Mouse (Mus musculus): ENCODE results near the gene Uqcrfs1.

The Uqcrfs1 gene

DNA sequence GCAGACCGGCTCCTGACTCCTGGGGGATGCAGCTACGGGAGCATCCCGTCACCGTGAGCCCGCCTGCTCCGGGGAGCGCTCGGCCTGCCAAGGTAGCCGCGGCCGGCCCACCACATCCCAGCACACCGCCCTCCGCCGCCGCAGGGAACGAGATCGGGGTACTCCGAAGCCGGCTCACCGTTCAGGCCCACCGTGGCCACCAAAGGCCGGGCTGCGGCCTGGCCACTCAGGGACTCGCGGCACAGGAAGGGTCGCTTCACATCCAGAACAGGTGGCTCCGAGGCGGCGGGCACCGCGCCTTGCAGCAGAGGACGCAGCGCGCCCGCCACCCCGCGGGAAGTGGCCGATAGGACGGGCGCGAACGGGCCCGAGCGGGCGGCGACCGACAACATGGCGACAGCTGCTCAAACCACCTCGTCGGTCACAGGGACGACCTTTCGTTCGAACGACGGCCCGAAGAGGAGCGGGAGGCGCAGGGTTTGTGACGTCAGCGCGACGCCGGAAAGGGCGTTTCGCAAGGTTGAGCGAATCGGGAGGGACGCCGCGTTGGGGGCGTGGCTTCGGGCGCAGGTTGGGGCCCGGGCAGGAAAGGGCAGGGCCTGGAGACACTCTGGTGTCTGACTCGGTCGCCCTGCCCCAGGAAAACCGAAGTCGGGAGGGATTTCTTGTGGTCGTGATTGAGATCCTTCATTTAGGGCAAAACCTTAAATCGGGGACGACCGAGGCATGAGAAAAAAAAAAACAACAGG is at the start of gene Uqcrfs1:
Gene Uqcrfs1 (minus strand): TSS at position 507 of the 749 bp plus-strand sequence.
- H3K4me1 ChIP-seq (replicated peaks; ENCODE audit: low read depth, low read length): peaks cover 29% of the 10 kb centered on the region
- peaks cover 14% of the 10 kb centered on the region for H3K36me3 ChIP-seq (ENCODE audit: insufficient read depth, low read length)
- H3K9me3 ChIP-seq (ENCODE audit: low read length): no peaks in the 10 kb centered on the region
- TF ChIP-seq NANOG (IDR thresholded peaks at IDR 0.05; ENCODE audit: borderline replicate concordance, low read length) (no peak), CTCF (conservative IDR thresholded peaks at IDR 0.05; ENCODE audit: low read length) (no peak), POU5F1 (IDR thresholded peaks at IDR 0.05; ENCODE audit: borderline replicate concordance, low read length) (no peak)
- H3K27me3 ChIP-seq (ENCODE audit: insufficient read depth, low read length): no peaks in the 10 kb centered on the region
- H3K4me3 ChIP-seq (replicated peaks; ENCODE audit: low read length): peak within 1 kb of the TSS; percentile 98

DNA sequence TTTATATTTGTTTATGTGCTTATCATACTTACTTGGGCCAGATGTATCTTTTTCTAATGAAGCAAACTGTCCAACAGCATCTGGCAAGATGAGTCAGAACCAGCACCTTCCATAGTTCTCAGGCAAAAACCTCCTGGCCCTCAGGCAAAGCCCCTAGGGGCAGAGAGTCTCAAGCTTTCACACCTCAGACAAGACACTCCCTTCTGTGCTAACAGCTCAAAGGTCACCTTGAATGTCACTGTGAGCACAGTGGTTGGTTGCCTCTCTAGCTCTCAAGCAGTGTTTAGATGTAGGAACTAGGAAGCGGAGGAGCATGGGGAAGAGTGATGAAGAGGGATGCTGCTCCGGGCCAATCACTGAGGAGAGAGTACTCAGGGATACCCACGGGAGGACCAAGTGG is 40.6 kb upstream of the Uqcrfs1 start:
- H3K4me3 ChIP-seq (replicated peaks; ENCODE audit: low read length): no peak overlapping the region
- H3K4me1 ChIP-seq (replicated peaks; ENCODE audit: low read depth, low read length): peaks cover 5% of the 10 kb centered on the region; the same call in 1 of the 2 replicates
- H3K27me3 ChIP-seq (ENCODE audit: insufficient read depth, low read length): peaks cover 2% of the 10 kb centered on the region; the same call in 1 of the 2 replicates
- no peaks in the 10 kb centered on the region for H3K9me3 ChIP-seq (ENCODE audit: low read length)
- no peak for TF ChIP-seq NANOG (IDR thresholded peaks at IDR 0.05; ENCODE audit: borderline replicate concordance, low read length)
- TF ChIP-seq CTCF (conservative IDR thresholded peaks at IDR 0.05; ENCODE audit: low read length): no peak
- TF ChIP-seq POU5F1 (IDR thresholded peaks at IDR 0.05; ENCODE audit: borderline replicate concordance, low read length): no peak
- H3K36me3 ChIP-seq (ENCODE audit: insufficient read depth, low read length): no peaks in the 10 kb centered on the region

DNA sequence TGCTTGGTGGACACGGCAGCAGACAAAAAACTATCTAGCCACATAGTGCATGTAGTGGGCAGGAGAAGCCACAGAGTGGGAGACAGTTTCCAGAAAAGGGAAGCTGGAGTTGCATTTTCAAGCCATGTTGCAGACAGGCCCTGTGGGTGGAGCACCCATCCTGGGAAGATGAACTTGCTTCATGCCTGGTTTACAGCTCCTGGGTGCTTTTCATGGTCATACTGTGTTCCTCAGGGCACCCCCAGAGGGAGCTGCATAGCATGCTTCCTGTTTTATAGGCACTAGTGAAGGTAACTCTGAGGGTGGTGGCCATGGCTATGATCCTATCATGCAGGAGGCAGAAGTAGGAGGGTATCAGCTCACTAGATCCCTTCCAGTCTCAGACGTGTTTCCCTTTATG is 37.4 kb upstream of the Uqcrfs1 start:
- TF ChIP-seq CTCF (conservative IDR thresholded peaks at IDR 0.05; ENCODE audit: low read length) (no peak), NANOG (IDR thresholded peaks at IDR 0.05; ENCODE audit: borderline replicate concordance, low read length) (no peak), POU5F1 (IDR thresholded peaks at IDR 0.05; ENCODE audit: borderline replicate concordance, low read length) (no peak)
- H3K27me3 ChIP-seq (ENCODE audit: insufficient read depth, low read length): peaks cover 2% of the 10 kb centered on the region; the same call in 1 of the 2 replicates
- peaks cover 5% of the 10 kb centered on the region; the same call in 1 of the 2 replicates for H3K4me1 ChIP-seq (replicated peaks; ENCODE audit: low read depth, low read length)
- no peak overlapping the region for H3K4me3 ChIP-seq (replicated peaks; ENCODE audit: low read length)
- H3K36me3 ChIP-seq (ENCODE audit: insufficient read depth, low read length): no peaks in the 10 kb centered on the region
- H3K9me3 ChIP-seq (ENCODE audit: low read length): no peaks in the 10 kb centered on the region

DNA sequence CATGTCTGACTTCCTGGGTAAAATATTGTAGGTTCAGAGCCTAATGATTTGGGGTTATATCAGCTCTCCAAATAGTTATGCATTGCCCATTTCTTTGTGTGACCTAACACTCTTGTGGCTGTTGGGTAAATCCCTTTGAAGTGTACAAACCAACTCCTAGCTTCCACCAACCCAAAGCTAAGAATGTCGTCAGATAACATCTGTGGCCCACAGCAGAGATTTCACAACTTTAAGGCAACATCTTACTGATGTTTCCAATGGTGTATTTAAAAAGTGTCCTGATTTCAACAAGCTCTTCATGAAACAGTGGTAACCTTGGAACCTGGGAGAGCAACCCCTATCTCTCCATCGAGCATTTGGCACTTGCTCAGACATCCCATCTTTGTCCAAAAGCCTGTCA is 33.6 kb upstream of the Uqcrfs1 start:
- no peaks in the 10 kb centered on the region for H3K4me1 ChIP-seq (replicated peaks; ENCODE audit: low read depth, low read length)
- no peaks in the 10 kb centered on the region for H3K9me3 ChIP-seq (ENCODE audit: low read length)
- H3K4me3 ChIP-seq (replicated peaks; ENCODE audit: low read length): no peak overlapping the region
- no peaks in the 10 kb centered on the region for H3K36me3 ChIP-seq (ENCODE audit: insufficient read depth, low read length)
- H3K27me3 ChIP-seq (ENCODE audit: insufficient read depth, low read length): peaks cover 2% of the 10 kb centered on the region; the same call in 1 of the 2 replicates
- TF ChIP-seq POU5F1 (IDR thresholded peaks at IDR 0.05; ENCODE audit: borderline replicate concordance, low read length): no peak
- no peak for TF ChIP-seq CTCF (conservative IDR thresholded peaks at IDR 0.05; ENCODE audit: low read length)

DNA sequence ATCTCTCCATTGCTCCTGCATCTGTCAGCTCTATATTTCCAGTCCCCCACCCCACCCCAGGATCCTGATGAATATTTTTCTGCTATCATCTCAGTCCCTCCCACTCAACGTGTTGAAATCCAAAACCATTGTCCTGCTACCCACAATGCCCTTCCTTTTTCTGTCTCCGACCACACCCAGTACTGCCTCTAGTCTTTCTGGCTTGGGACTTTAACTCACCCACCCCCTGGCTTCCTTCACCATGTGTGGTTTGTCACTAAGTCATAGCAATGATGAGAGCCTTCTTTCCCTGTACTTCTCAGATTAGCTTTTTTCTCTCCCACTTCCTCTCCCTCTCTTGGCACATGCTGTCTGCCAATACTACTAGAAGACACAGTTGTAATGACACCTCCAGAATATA is 31.7 kb upstream of the Uqcrfs1 start:
- Histone ChIP-seq H3K36me3 (ENCODE audit: insufficient read depth, low read length) (no peaks in the 10 kb centered on the region), H3K4me3 (replicated peaks; ENCODE audit: low read length) (no peak overlapping the region), H3K4me1 (replicated peaks; ENCODE audit: low read depth, low read length) (no peaks in the 10 kb centered on the region), H3K9me3 (ENCODE audit: low read length) (no peaks in the 10 kb centered on the region), H3K27me3 (ENCODE audit: insufficient read depth, low read length) (no peaks in the 10 kb centered on the region)
- no peak for TF ChIP-seq POU5F1 (IDR thresholded peaks at IDR 0.05; ENCODE audit: borderline replicate concordance, low read length)
- no peak for TF ChIP-seq NANOG (IDR thresholded peaks at IDR 0.05; ENCODE audit: borderline replicate concordance, low read length)
- no peak for TF ChIP-seq CTCF (conservative IDR thresholded peaks at IDR 0.05; ENCODE audit: low read length)

DNA sequence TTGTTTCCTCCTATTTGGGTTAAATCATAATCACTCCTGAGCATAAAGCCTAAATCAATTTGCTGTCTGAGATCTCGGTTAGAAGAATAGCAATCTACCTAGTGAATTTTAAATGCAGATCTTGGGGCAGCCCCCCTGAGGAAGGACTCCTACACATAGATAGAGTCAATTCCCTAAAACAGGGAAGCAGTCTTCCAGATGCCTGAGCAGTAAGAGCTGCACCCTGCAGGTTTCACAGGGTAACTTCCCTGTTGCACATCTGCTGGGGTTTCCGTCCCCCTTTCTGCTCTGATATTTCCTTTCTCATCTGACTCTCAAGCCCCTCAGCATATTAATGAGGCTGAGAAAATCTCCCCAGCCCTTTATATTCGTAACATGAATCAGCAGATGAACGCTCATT is 27.8 kb upstream of the Uqcrfs1 start:
- Histone ChIP-seq H3K36me3 (ENCODE audit: insufficient read depth, low read length) (no peaks in the 10 kb centered on the region), H3K9me3 (ENCODE audit: low read length) (no peaks in the 10 kb centered on the region), H3K27me3 (ENCODE audit: insufficient read depth, low read length) (no peaks in the 10 kb centered on the region), H3K4me3 (replicated peaks; ENCODE audit: low read length) (no peak overlapping the region), H3K4me1 (replicated peaks; ENCODE audit: low read depth, low read length) (no peaks in the 10 kb centered on the region)
- no peak for TF ChIP-seq POU5F1 (IDR thresholded peaks at IDR 0.05; ENCODE audit: borderline replicate concordance, low read length)
- no peak for TF ChIP-seq NANOG (IDR thresholded peaks at IDR 0.05; ENCODE audit: borderline replicate concordance, low read length)
- TF ChIP-seq CTCF (conservative IDR thresholded peaks at IDR 0.05; ENCODE audit: low read length): no peak

DNA sequence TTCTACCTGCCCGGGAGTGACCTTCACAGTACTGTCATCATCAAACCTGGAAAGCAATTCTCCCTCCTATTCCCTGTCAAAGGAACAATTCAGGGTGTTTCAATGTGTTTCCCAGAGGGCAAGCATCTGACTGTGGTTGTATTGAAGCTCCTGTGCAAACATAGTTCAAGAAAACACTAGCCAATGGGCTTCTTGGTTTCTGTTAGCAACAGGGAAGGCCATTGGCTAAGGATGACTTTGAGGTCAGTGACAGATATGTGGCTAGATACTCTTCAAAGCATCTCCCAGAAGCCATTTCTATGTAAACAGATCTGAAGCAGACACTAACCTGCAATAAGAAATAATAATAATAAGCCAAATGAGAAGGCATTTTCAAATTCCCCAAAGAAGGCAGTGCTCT is 25.0 kb upstream of the Uqcrfs1 start:
- H3K4me3 ChIP-seq (replicated peaks; ENCODE audit: low read length): no peak overlapping the region
- TF ChIP-seq CTCF (conservative IDR thresholded peaks at IDR 0.05; ENCODE audit: low read length) (no peak), POU5F1 (IDR thresholded peaks at IDR 0.05; ENCODE audit: borderline replicate concordance, low read length) (no peak), NANOG (IDR thresholded peaks at IDR 0.05; ENCODE audit: borderline replicate concordance, low read length) (no peak)
- H3K27me3 ChIP-seq (ENCODE audit: insufficient read depth, low read length): 0 out of 2 replicates have a peak, but pooled peaks cover 5% of the 10 kb centered on the region
- no peaks in the 10 kb centered on the region for H3K36me3 ChIP-seq (ENCODE audit: insufficient read depth, low read length)
- no peaks in the 10 kb centered on the region for H3K9me3 ChIP-seq (ENCODE audit: low read length)
- H3K4me1 ChIP-seq (replicated peaks; ENCODE audit: low read depth, low read length): no peaks in the 10 kb centered on the region

DNA sequence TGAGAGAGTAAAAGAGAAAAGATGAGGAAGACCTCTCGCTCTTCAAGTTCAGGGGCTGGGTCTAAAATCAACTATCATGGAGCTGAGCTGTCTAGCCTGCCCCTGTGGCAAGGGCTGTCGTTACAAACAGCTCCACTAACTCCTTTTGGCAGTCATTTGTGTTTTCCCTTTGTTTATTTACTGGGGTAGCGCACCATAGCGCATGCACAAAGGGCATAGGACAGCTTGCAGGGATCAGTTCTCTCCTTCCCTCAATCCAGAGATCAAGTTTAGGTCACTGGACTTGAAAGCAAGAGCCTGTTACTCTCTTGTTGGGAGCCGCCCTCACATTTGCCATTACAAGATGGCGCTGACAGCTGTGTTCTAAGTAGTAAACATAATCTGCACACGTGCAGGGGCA is 22.4 kb upstream of the Uqcrfs1 start:
- H3K9me3 ChIP-seq (ENCODE audit: low read length): no peaks in the 10 kb centered on the region
- no peak overlapping the region for H3K4me3 ChIP-seq (replicated peaks; ENCODE audit: low read length)
- no peaks in the 10 kb centered on the region for H3K4me1 ChIP-seq (replicated peaks; ENCODE audit: low read depth, low read length)
- 0 out of 2 replicates have a peak, but pooled peaks cover 5% of the 10 kb centered on the region for H3K27me3 ChIP-seq (ENCODE audit: insufficient read depth, low read length)
- TF ChIP-seq POU5F1 (IDR thresholded peaks at IDR 0.05; ENCODE audit: borderline replicate concordance, low read length): no peak
- TF ChIP-seq CTCF (conservative IDR thresholded peaks at IDR 0.05; ENCODE audit: low read length): no peak
- no peak for TF ChIP-seq NANOG (IDR thresholded peaks at IDR 0.05; ENCODE audit: borderline replicate concordance, low read length)
- H3K36me3 ChIP-seq (ENCODE audit: insufficient read depth, low read length): no peaks in the 10 kb centered on the region
